Mouse (Mus musculus): ENCODE measurements around the gene BC061237. TPM values are rescaled to one million over a fixed set of nuclear protein-coding genes. Genes with fewer than 3 reads are reported as not detected.
"Not testable (repeated sequence)": the region's sequence is repeated elsewhere in the genome, so short reads cannot be mapped to it uniquely, and the experiment has no call there.

The BC061237 gene
- total RNA-seq (2015) (not detected in 2 replicates), total RNA-seq (2017) (not detected in 2 replicates)

- not testable (repeated sequence) for ATAC-seq (replicated peaks; ENCODE audit: poor library complexity)
Observed at GRCm38 (mm10) chr14:44492163-44492562, at the start of gene BC061237. BC061237 (plus strand) TSS chr14:44492463.

GRCm38 (mm10) chr14:44517976-44518375 is 25.7 kb downstream of the BC061237 start, which contains the start of gene Gm17093:
Gm17093 (plus strand) TSS chr14:44518276.
- not testable (repeated sequence) for ATAC-seq (replicated peaks; ENCODE audit: poor library complexity)

GRCm38 (mm10) chr14:44547961-44548360 is 55.7 kb downstream of the BC061237 start:
- ATAC-seq (replicated peaks; ENCODE audit: poor library complexity): not testable (repeated sequence)

Other genes starting within 250 kb of the BC061237 start
- gene Gm8220, start 206.9 kb upstream of the BC061237 start, total RNA-seq (2015): not detected in 2 replicates
- not detected in 2 replicates for gene Gm8220, start 206.9 kb upstream of the BC061237 start, total RNA-seq (2017)
- gene Gm5930, start 153.9 kb upstream of the BC061237 start, total RNA-seq (2015): not detected in 2 replicates
- gene Gm5930, start 153.9 kb upstream of the BC061237 start, total RNA-seq (2017): not detected in 2 replicates
- gene Gm8229, start 127.1 kb upstream of the BC061237 start, total RNA-seq (2015): not detected in 2 replicates
- not detected in 2 replicates for gene Gm8229, start 127.1 kb upstream of the BC061237 start, total RNA-seq (2017)
- gene Gm3371, start 81.8 kb upstream of the BC061237 start, total RNA-seq (2015): not detected in 2 replicates
- gene Gm3371, start 81.8 kb upstream of the BC061237 start, total RNA-seq (2017): not detected in 2 replicates
- not detected in 2 replicates for gene Gm8232, start 58.8 kb upstream of the BC061237 start, total RNA-seq (2015)
- gene Gm8232, start 58.8 kb upstream of the BC061237 start, total RNA-seq (2017): not detected in 2 replicates
- gene Gm17093, start 25.8 kb downstream of the BC061237 start, total RNA-seq (2015): not detected in 2 replicates
- not detected in 2 replicates for gene Gm17093, start 25.8 kb downstream of the BC061237 start, total RNA-seq (2017)
- gene Gm8247, start 90.7 kb downstream of the BC061237 start, total RNA-seq (2015): not detected in 2 replicates
- gene Gm8247, start 90.7 kb downstream of the BC061237 start, total RNA-seq (2017): not detected in 2 replicates
- not detected in 2 replicates for gene Gm5624, start 135.5 kb downstream of the BC061237 start, total RNA-seq (2015)
- gene Gm5624, start 135.5 kb downstream of the BC061237 start, total RNA-seq (2017): not detected in 2 replicates
- gene Gm8257, start 214.0 kb downstream of the BC061237 start, total RNA-seq (2015): not detected in 2 replicates
- not detected in 2 replicates for gene Gm8257, start 214.0 kb downstream of the BC061237 start, total RNA-seq (2017)

Data from megakaryocyte progenitor cell, adult 5-6 weeks (primary cell).